Mouse (Mus musculus): ENCODE data around the gene Zfp629. TPM values are rescaled to one million over a fixed set of nuclear protein-coding genes. Genes with fewer than 3 reads are reported as not detected.
"Not testable (repeated sequence)": the region's sequence is repeated elsewhere in the genome, so short reads cannot be mapped to it uniquely, and the experiment has no call there.

The Zfp629 gene
- polyA plus RNA-seq, 1 experiment from 2014 or later, result 9.6 TPM

DNA sequence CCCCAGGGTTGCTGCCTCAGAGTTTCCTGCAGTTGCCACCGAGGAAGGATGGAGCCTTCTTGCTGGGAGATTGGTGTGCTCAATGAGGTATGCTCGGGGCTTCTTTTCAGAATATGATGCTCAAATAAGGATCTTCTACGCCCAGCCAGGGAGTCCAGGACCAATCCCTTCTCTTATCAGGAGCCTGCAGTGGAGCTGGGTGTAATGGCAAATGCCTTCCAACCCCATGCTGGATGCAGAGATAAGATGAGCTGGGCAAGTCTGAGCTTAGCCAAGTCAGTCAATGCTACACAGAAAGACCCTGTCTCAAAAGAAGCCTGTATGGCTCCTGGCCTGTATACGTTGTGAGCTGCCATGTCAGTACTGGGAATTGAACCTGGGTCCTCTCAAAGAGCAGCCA is 10.9 kb upstream of the Zfp629 start:
- Histone ChIP-seq H3K9ac (ENCODE audit: low read length) (no peak overlapping the region), H3K4me2 (ENCODE audit: low read depth, low read length) (no peak overlapping the region), H3K9me3 (replicated peaks; ENCODE audit: control insufficient read depth, low read length) (no peaks in the 10 kb centered on the region), H3K36me3 (ENCODE audit: control insufficient read depth, insufficient read depth) (no peaks in the 10 kb centered on the region), H3K4me1 (ENCODE audit: control insufficient read depth, insufficient read depth, low read length) (no peaks in the 10 kb centered on the region), H3K27ac (ENCODE audit: low read length) (no peak overlapping the region), H3K4me3 (ENCODE audit: low read length) (no peak overlapping the region), H3K27me3 (ENCODE audit: control insufficient read depth, insufficient read depth, low read length) (no peaks in the 10 kb centered on the region)
- WGBS, result 83% methylated on average over 4 of the region's 4 CpGs
- no peak for ATAC-seq (replicated peaks; ENCODE audit: extremely low read depth, insufficient read depth, low FRiP score)

DNA sequence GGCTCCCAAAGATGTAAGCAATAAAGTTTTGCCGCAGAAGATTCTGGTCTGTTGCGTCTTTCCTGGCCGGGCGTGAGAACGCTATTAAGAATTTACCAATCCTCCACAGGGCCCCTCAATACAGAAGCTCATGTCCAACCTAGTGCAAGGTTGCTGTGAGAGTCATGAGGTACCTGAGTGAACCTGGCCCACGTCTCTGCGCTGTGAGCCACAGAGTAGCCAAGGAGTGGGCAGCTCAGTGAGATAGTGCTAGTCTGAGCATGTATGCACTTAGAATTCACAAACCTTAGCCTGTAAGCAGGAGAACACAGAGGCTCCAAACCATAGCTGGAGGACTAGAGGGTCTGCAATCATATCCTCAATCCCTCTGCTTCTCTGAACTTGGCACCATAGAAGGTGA is 10.4 kb upstream of the Zfp629 start:
- H3K4me1 ChIP-seq (ENCODE audit: control insufficient read depth, insufficient read depth, low read length), result no peaks in the 10 kb centered on the region

DNA sequence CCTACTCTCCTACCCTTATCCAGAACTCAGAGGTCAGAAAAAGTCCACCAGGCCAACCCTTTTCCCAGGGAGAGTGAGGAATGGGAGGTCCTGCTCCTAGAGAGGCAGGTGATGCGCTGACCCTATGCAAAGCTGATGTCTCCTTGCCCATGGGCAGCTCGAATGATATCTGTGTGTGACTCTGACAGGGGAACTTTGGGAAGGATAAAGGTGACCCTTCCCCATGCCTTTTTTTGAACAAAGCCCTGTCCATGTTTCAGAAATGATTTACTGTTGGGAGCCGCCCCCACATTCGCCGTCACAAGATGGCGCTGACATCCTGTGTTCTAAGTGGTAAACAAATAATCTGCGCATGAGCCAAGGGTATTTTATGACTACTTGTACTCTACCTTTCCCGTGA is 2.8 kb upstream of the Zfp629 start:
- H3K4me3 ChIP-seq (ENCODE audit: low read length); H3K27me3 ChIP-seq (ENCODE audit: control insufficient read depth, insufficient read depth, low read length); H3K9ac ChIP-seq (ENCODE audit: low read length); H3K9me3 ChIP-seq (replicated peaks; ENCODE audit: control insufficient read depth, low read length); H3K36me3 ChIP-seq (ENCODE audit: control insufficient read depth, insufficient read depth); ATAC-seq (replicated peaks; ENCODE audit: extremely low read depth, insufficient read depth, low FRiP score); H3K4me2 ChIP-seq (ENCODE audit: low read depth, low read length); H3K27ac ChIP-seq (ENCODE audit: low read length): not testable (repeated sequence)
- 86% methylated on average over 7 of the region's 8 CpGs for WGBS
- H3K4me1 ChIP-seq (ENCODE audit: control insufficient read depth, insufficient read depth, low read length), result peaks cover 14% of the 10 kb centered on the region

More for the DNA sequence above, 10.4 kb upstream of the Zfp629 start:
- no peak overlapping the region for H3K4me2 ChIP-seq (ENCODE audit: low read depth, low read length)
- ATAC-seq (replicated peaks; ENCODE audit: extremely low read depth, insufficient read depth, low FRiP score), result no peak
- no peak overlapping the region for H3K27ac ChIP-seq (ENCODE audit: low read length)
- H3K36me3 ChIP-seq (ENCODE audit: control insufficient read depth, insufficient read depth), result no peaks in the 10 kb centered on the region
- H3K9ac ChIP-seq (ENCODE audit: low read length), result no peak overlapping the region
- H3K9me3 ChIP-seq (replicated peaks; ENCODE audit: control insufficient read depth, low read length), result no peaks in the 10 kb centered on the region
- no peak overlapping the region for H3K4me3 ChIP-seq (ENCODE audit: low read length)
- no peaks in the 10 kb centered on the region for H3K27me3 ChIP-seq (ENCODE audit: control insufficient read depth, insufficient read depth, low read length)
- WGBS, result 96% methylated on average over 7 of the region's 7 CpGs

DNA sequence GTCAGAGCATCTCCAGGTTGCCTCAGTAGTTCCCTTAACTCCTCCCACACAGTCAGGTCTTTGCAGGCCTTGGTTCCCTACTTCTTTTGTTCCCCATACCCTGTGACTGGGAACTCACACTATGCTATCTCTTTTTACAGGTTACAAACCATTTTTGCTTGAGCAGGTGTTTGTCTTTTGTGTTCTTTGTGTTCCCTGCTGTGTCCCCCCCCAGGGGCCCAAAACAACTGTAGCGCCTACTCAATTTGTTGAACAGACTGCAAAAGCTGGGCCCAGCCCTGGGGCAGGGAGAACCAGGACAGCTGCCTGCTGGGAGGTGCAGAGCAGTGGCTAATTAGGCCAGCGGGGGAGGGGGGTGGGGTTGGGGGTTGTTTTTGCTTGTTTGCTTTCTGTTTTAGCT is 2.4 kb upstream of the Zfp629 start:
- no peaks in the 10 kb centered on the region; the same call in 1 of the 2 replicates for H3K36me3 ChIP-seq (ENCODE audit: control insufficient read depth, insufficient read depth)
- 57% methylated on average over 2 of the region's 2 CpGs for WGBS
- no peak for ATAC-seq (replicated peaks; ENCODE audit: extremely low read depth, insufficient read depth, low FRiP score)
- H3K27me3 ChIP-seq (ENCODE audit: control insufficient read depth, insufficient read depth, low read length), result no peaks in the 10 kb centered on the region
- H3K9ac ChIP-seq (ENCODE audit: low read length), result no peak overlapping the region
- no peak overlapping the region for H3K4me2 ChIP-seq (ENCODE audit: low read depth, low read length)
- peaks cover 17% of the 10 kb centered on the region for H3K4me1 ChIP-seq (ENCODE audit: control insufficient read depth, insufficient read depth, low read length)
- H3K27ac ChIP-seq (ENCODE audit: low read length), result no peak overlapping the region
- H3K4me3 ChIP-seq (ENCODE audit: low read length), result no peak overlapping the region
- no peaks in the 10 kb centered on the region for H3K9me3 ChIP-seq (replicated peaks; ENCODE audit: control insufficient read depth, low read length)

DNA sequence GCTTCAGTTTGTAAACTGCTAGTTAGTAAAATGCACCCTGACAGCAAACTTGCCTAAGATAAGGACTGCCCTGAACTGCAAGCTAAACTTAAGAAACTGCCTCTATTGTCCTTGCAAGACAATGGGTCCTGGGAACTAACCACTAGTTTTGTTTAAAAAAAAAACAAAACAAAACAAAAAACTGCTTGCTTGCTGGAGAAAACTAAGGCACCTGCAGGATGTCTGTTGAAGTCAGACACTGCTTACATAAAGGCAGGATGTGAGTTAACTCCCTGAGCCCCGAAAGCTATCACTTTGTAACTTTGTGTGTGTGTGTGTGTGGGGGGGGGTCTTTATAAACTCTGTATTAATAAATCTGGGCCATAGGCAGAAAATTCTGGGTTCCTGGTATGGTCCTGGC is 1.3 kb upstream of the Zfp629 start:
- H3K27me3 ChIP-seq (ENCODE audit: control insufficient read depth, insufficient read depth, low read length), result no peaks in the 10 kb centered on the region
- 68% methylated on average over 1 of the region's 1 CpGs for WGBS

DNA sequence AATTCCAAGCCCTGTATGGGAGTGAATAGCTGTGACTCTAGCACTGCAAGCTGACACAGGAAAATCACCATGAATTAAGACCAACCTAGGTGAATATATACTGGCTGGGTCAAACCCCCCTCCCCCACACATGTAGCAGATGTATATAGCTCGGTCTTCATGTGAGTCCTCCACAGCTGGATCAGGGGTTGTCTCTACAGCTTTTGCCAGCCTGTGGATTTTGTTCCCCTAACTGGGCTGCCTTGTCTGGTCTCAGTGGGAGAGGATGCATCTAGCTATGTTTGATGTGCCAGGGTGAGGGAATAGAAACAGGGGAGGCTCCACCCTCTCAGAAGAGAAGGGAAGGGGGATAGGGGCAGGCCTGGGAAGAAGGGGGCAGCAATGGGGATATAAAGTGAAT is 739 bp upstream of the Zfp629 start:
- Histone ChIP-seq H3K27me3 (ENCODE audit: control insufficient read depth, insufficient read depth, low read length) (no peaks in the 10 kb centered on the region), H3K9ac (ENCODE audit: low read length) (no peak overlapping the region), H3K4me3 (ENCODE audit: low read length) (no peak overlapping the region), H3K36me3 (ENCODE audit: control insufficient read depth, insufficient read depth) (peaks cover 16% of the 10 kb centered on the region), H3K9me3 (replicated peaks; ENCODE audit: control insufficient read depth, low read length) (peaks cover 4% of the 10 kb centered on the region), H3K4me1 (ENCODE audit: control insufficient read depth, insufficient read depth, low read length) (peaks cover 17% of the 10 kb centered on the region), H3K4me2 (ENCODE audit: low read depth, low read length) (no peak overlapping the region), H3K27ac (ENCODE audit: low read length) (no peak overlapping the region)
- ATAC-seq (replicated peaks; ENCODE audit: extremely low read depth, insufficient read depth, low FRiP score), result no peak
- WGBS, result 67% methylated on average over 1 of the region's 1 CpGs

More for the DNA sequence above, 1.3 kb upstream of the Zfp629 start:
- ATAC-seq (replicated peaks; ENCODE audit: extremely low read depth, insufficient read depth, low FRiP score), result no peak
- Histone ChIP-seq H3K4me3 (ENCODE audit: low read length) (no peak overlapping the region), H3K36me3 (ENCODE audit: control insufficient read depth, insufficient read depth) (peaks cover 10% of the 10 kb centered on the region), H3K27ac (ENCODE audit: low read length) (no peak overlapping the region; the same call in 1 of the 2 replicates), H3K4me2 (ENCODE audit: low read depth, low read length) (no peak overlapping the region), H3K9me3 (replicated peaks; ENCODE audit: control insufficient read depth, low read length) (no peaks in the 10 kb centered on the region; the same call in 1 of the 2 replicates), H3K9ac (ENCODE audit: low read length) (no peak overlapping the region), H3K4me1 (ENCODE audit: control insufficient read depth, insufficient read depth, low read length) (peaks cover 17% of the 10 kb centered on the region)

DNA sequence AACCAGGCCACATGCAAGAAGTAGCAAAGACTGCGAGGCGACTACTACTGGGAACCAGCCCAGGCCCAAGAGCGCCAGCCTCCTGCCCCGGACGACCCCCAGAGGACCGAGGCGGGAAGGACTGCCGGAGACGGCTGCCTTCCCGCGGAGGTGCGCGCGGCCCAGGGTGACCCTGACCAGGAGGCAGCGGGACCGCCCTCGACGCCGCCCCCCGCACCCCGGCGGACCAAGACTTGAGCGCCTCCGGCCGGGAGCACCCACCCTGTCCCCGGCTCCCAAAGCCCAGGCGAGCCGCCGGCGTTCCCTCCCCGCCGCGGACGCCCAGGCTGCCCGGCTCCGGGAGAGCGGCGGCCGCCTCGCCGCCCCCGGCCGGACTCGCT is 1.1 kb downstream of the Zfp629 start:
- H3K9me3 ChIP-seq (replicated peaks; ENCODE audit: control insufficient read depth, low read length), result peaks cover 5% of the 10 kb centered on the region
- WGBS, result under 1% methylated on average over 40 of the region's 44 CpGs
- H3K4me1 ChIP-seq (ENCODE audit: control insufficient read depth, insufficient read depth, low read length), result peaks cover 17% of the 10 kb centered on the region
- H3K4me3 ChIP-seq (ENCODE audit: low read length), result peak overlapping the region; percentile 100
- ATAC-seq (replicated peaks; ENCODE audit: extremely low read depth, insufficient read depth, low FRiP score), result peak; percentile 63
- peak overlapping the region; percentile 79 for H3K4me2 ChIP-seq (ENCODE audit: low read depth, low read length)
- peak overlapping the region; percentile 100 for H3K9ac ChIP-seq (ENCODE audit: low read length)
- no peaks in the 10 kb centered on the region for H3K27me3 ChIP-seq (ENCODE audit: control insufficient read depth, insufficient read depth, low read length)
- H3K27ac ChIP-seq (ENCODE audit: low read length), result peak overlapping the region; percentile 96
- peaks cover 34% of the 10 kb centered on the region for H3K36me3 ChIP-seq (ENCODE audit: control insufficient read depth, insufficient read depth)

DNA sequence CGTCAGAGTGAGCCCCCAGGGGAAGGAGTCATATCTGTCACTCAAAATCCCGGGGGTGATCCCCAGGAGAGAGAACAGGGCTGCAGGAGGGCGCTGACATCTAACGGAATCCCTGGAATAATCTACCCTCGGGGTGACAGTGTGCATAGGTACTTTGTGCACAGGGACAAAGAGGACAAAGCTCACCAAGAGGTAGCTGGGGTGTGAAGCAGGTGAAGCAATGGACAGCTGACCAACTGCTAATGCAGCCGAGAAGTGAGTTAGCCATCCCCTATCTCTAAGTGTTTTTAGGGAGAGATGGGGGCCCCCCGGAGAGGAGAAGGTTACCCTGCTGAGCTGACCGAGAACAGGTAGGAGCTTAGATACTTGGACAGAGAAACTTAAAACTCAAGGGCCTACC is 1.5 kb downstream of the Zfp629 start:
- peak overlapping the region; percentile 100 for H3K9ac ChIP-seq (ENCODE audit: low read length)
- peaks cover 38% of the 10 kb centered on the region for H3K36me3 ChIP-seq (ENCODE audit: control insufficient read depth, insufficient read depth)
- peaks cover 5% of the 10 kb centered on the region for H3K9me3 ChIP-seq (replicated peaks; ENCODE audit: control insufficient read depth, low read length)
- 23% methylated on average over 8 of the region's 8 CpGs for WGBS
- H3K4me2 ChIP-seq (ENCODE audit: low read depth, low read length), result peak overlapping the region; percentile 79
- H3K4me1 ChIP-seq (ENCODE audit: control insufficient read depth, insufficient read depth, low read length), result peaks cover 17% of the 10 kb centered on the region
- ATAC-seq (replicated peaks; ENCODE audit: extremely low read depth, insufficient read depth, low FRiP score), result no peak
- no peaks in the 10 kb centered on the region for H3K27me3 ChIP-seq (ENCODE audit: control insufficient read depth, insufficient read depth, low read length)
- peak overlapping the region; percentile 96 for H3K27ac ChIP-seq (ENCODE audit: low read length)
- H3K4me3 ChIP-seq (ENCODE audit: low read length), result peak overlapping the region; percentile 100

DNA sequence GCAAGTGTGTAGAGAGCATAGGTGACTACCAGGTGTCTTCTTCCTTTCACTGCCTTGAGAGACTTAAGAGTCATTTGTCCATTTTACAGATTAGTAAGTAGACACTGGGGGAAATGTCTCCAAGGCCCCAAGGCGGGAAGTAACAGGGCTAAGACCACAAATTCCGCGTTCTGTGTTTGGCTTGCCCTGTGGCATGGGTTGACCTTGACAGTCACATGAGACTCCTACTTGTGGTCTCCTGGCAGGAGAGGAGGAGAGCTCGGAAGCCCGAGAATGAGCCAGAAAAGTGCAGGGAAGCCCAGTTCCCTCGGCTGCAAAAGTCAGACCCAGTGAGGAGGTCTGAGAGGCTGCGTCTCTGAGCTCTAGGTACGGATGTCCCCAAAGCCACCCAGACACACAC is 2.1 kb downstream of the Zfp629 start:
- peak overlapping the region; percentile 79 for H3K4me2 ChIP-seq (ENCODE audit: low read depth, low read length)
- WGBS, result 63% methylated on average over 8 of the region's 8 CpGs
- H3K4me1 ChIP-seq (ENCODE audit: control insufficient read depth, insufficient read depth, low read length), result peaks cover 17% of the 10 kb centered on the region
- peaks cover 5% of the 10 kb centered on the region for H3K9me3 ChIP-seq (replicated peaks; ENCODE audit: control insufficient read depth, low read length)
- peak overlapping the region; percentile 100 for H3K4me3 ChIP-seq (ENCODE audit: low read length)
- H3K27ac ChIP-seq (ENCODE audit: low read length), result peak overlapping the region; percentile 96
- peak overlapping the region; percentile 100; the same call in 1 of the 2 replicates for H3K9ac ChIP-seq (ENCODE audit: low read length)
- H3K27me3 ChIP-seq (ENCODE audit: control insufficient read depth, insufficient read depth, low read length), result no peaks in the 10 kb centered on the region
- no peak for ATAC-seq (replicated peaks; ENCODE audit: extremely low read depth, insufficient read depth, low FRiP score)
- H3K36me3 ChIP-seq (ENCODE audit: control insufficient read depth, insufficient read depth), result peaks cover 44% of the 10 kb centered on the region
